Mouse (Mus musculus): Measurements from ENCODE around the gene Gm10139. TPM values are rescaled to one million over a fixed set of nuclear protein-coding genes. Genes with fewer than 3 reads are reported as not detected.
"Not testable (repeated sequence)": the region's sequence is repeated elsewhere in the genome, so short reads cannot be mapped to it uniquely, and the experiment has no call there.

Gm10139 gene
- polyA plus RNA-seq (2015; fragmentation: Nextera tagmentation; extraction: Ambion mirVana) = not detected in 2 replicates

DNA sequence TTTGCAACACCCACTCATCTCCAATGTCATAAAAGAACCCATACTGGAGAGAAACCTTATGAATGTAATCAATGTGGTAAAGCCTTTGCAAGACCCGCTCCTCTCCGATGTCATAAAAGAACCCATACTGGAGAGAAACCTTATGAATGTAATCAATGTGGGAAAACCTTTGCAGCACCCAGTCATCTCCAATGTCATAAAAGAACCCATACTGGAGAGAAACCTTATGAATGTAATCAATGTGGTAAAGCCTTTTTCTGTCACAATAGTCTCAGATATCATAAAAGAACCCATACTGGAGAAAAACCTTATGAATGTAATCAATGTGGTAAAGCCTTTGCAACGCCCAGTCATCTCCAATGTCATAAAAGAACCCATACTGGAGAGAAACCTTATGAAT, at the start of gene Gm10139:
TSS of gene Gm10139 (plus strand) at position 301 of the 400 bp plus-strand sequence.
- not testable (repeated sequence) for ATAC-seq (ENCODE audit: low FRiP score, low read depth); H3K4me3 ChIP-seq; H3K4me1 ChIP-seq (replicated peaks); H3K36me3 ChIP-seq; H3K9ac ChIP-seq; H3K27me3 ChIP-seq; H3K4me2 ChIP-seq; H3K27ac ChIP-seq (replicated peaks); H3K9me3 ChIP-seq
- WGBS = 74% methylated on average over 1 of the region's 3 CpGs

DNA sequence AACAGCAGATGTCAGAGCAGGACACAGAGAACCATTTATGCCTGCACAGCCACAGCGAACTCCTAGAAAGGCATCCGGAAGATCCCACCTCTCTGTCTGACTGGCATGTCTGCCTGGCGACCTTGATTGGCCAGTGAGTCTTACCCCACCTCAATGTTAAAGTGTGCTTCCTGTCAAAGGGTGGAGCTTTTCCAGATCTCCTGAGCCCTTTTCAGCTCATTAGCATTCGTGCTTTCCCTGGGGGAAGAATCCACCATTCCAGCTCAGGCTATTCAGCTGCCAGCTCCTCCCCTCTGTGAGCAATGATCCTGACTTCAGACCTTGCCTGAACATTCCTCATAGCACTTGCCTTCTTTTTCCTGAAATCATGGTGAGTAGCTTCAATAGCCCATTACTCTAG, 45.2 kb downstream of the Gm10139 start:
- H3K9me3 ChIP-seq; H3K36me3 ChIP-seq; H3K4me3 ChIP-seq; H3K4me1 ChIP-seq (replicated peaks); ATAC-seq (ENCODE audit: low FRiP score, low read depth); H3K27ac ChIP-seq (replicated peaks); H3K27me3 ChIP-seq; H3K9ac ChIP-seq; H3K4me2 ChIP-seq: not testable (repeated sequence)
- 80% methylated on average over 4 of the region's 4 CpGs for WGBS

Other genes starting within 250 kb of the Gm10139 start
- 14.1 and 15.1 TPM in 2 replicates for gene Zfp369, start 233.9 kb upstream of the Gm10139 start, polyA plus RNA-seq (2015; fragmentation: Nextera tagmentation; extraction: Ambion mirVana)